Mouse (Mus musculus): Measurements from ENCODE around the gene Sft2d1. TPM values are rescaled to one million over a fixed set of nuclear protein-coding genes. Genes with fewer than 3 reads are reported as not detected.
A peak's percentile ranks its signal among the peaks of the same experiment; 100 is the strongest.

Gene Sft2d1
- polyA plus RNA-seq, 1 experiment from 2014 or later = 173 TPM

- H3K36me3 ChIP-seq = peaks cover 5% of the 10 kb centered on the region; the same call in 1 of the 2 replicates
- H3K9ac ChIP-seq = peak overlapping the region; percentile 75
- H3K4me2 ChIP-seq = peak overlapping the region; percentile 81
- WGBS = 32% methylated on average over 8 of the region's 8 CpGs
- H3K4me1 ChIP-seq (replicated peaks) = peaks cover 26% of the 10 kb centered on the region
- ATAC-seq (ENCODE audit: low FRiP score, low read depth) = no peak
- no peaks in the 10 kb centered on the region for H3K27me3 ChIP-seq
- peak overlapping the region; percentile 87 for H3K4me3 ChIP-seq
- no peaks in the 10 kb centered on the region for H3K9me3 ChIP-seq
- no peak overlapping the region for H3K27ac ChIP-seq (replicated peaks)
Measured at GRCm38 (mm10) chr17:8285056-8285455, 25.8 kb upstream of the Sft2d1 start.

- whole genome bisulfite sequencing = 82% methylated on average over 4 of the region's 4 CpGs
- no peak overlapping the region for H3K4me3 ChIP-seq
- H3K9ac ChIP-seq = no peak overlapping the region
- H3K27ac ChIP-seq (replicated peaks) = no peak overlapping the region
- no peaks in the 10 kb centered on the region for H3K9me3 ChIP-seq
- H3K36me3 ChIP-seq = peaks cover 5% of the 10 kb centered on the region; the same call in 1 of the 2 replicates
- H3K4me1 ChIP-seq (replicated peaks) = peaks cover 26% of the 10 kb centered on the region
- H3K27me3 ChIP-seq = no peaks in the 10 kb centered on the region
- ATAC-seq (ENCODE audit: low FRiP score, low read depth) = no peak
- H3K4me2 ChIP-seq = no peak overlapping the region
Measured at GRCm38 (mm10) chr17:8286987-8287386, 23.9 kb upstream of the Sft2d1 start.

- 98% methylated on average over 3 of the region's 3 CpGs for WGBS
- Histone ChIP-seq H3K36me3 (peaks cover 5% of the 10 kb centered on the region; the same call in 1 of the 2 replicates), H3K9ac (no peak overlapping the region), H3K4me3 (no peak overlapping the region), H3K4me2 (no peak overlapping the region), H3K9me3 (no peaks in the 10 kb centered on the region), H3K27me3 (no peaks in the 10 kb centered on the region), H3K27ac (replicated peaks) (no peak overlapping the region), H3K4me1 (replicated peaks) (peaks cover 9% of the 10 kb centered on the region)
- ATAC-seq (ENCODE audit: low FRiP score, low read depth) = no peak
Measured at GRCm38 (mm10) chr17:8289993-8290679, 20.8 kb upstream of the Sft2d1 start.

GRCm38 (mm10) chr17:8290736-8291135 lies 20.2 kb upstream of the Sft2d1 start:
- Histone ChIP-seq H3K27me3 (no peaks in the 10 kb centered on the region), H3K4me3 (no peak overlapping the region), H3K27ac (replicated peaks) (no peak overlapping the region), H3K4me2 (no peak overlapping the region), H3K4me1 (replicated peaks) (peaks cover 3% of the 10 kb centered on the region; the same call in 1 of the 2 replicates), H3K9me3 (no peaks in the 10 kb centered on the region), H3K9ac (no peak overlapping the region), H3K36me3 (peaks cover 10% of the 10 kb centered on the region; the same call in 1 of the 2 replicates)
- ATAC-seq (ENCODE audit: low FRiP score, low read depth) = no peak

GRCm38 (mm10) chr17:8295825-8296224 lies 15.1 kb upstream of the Sft2d1 start:
- peaks cover 13% of the 10 kb centered on the region for H3K36me3 ChIP-seq
- no peaks in the 10 kb centered on the region for H3K27me3 ChIP-seq
- no peak for ATAC-seq (ENCODE audit: low FRiP score, low read depth)
- no peak overlapping the region for H3K4me3 ChIP-seq
- no peaks in the 10 kb centered on the region for H3K4me1 ChIP-seq (replicated peaks)
- no peak overlapping the region for H3K4me2 ChIP-seq
- H3K9ac ChIP-seq = no peak overlapping the region
- H3K9me3 ChIP-seq = no peaks in the 10 kb centered on the region
- no peak overlapping the region for H3K27ac ChIP-seq (replicated peaks)

- Histone ChIP-seq H3K27ac (replicated peaks) (no peak overlapping the region), H3K4me2 (no peak overlapping the region), H3K27me3 (no peaks in the 10 kb centered on the region), H3K36me3 (peaks cover 13% of the 10 kb centered on the region), H3K9ac (no peak overlapping the region), H3K4me3 (no peak overlapping the region), H3K4me1 (replicated peaks) (no peaks in the 10 kb centered on the region), H3K9me3 (no peaks in the 10 kb centered on the region)
- WGBS = 88% methylated on average over 9 of the region's 9 CpGs
- no peak for ATAC-seq (ENCODE audit: low FRiP score, low read depth)
Measured at GRCm38 (mm10) chr17:8296313-8296844, 14.5 kb upstream of the Sft2d1 start.

GRCm38 (mm10) chr17:8297746-8298145 lies 13.2 kb upstream of the Sft2d1 start:
- H3K4me3 ChIP-seq = no peak overlapping the region
- no peak overlapping the region for H3K9ac ChIP-seq
- no peaks in the 10 kb centered on the region for H3K4me1 ChIP-seq (replicated peaks)
- H3K4me2 ChIP-seq = no peak overlapping the region
- 88% methylated on average over 5 of the region's 5 CpGs for WGBS
- H3K9me3 ChIP-seq = no peaks in the 10 kb centered on the region
- H3K36me3 ChIP-seq = peaks cover 13% of the 10 kb centered on the region
- no peak overlapping the region for H3K27ac ChIP-seq (replicated peaks)
- no peak for ATAC-seq (ENCODE audit: low FRiP score, low read depth)
- no peaks in the 10 kb centered on the region for H3K27me3 ChIP-seq

- Histone ChIP-seq H3K27me3 (no peaks in the 10 kb centered on the region), H3K36me3 (peaks cover 13% of the 10 kb centered on the region), H3K4me3 (no peak overlapping the region), H3K9me3 (no peaks in the 10 kb centered on the region), H3K27ac (replicated peaks) (no peak overlapping the region), H3K9ac (no peak overlapping the region), H3K4me1 (replicated peaks) (no peaks in the 10 kb centered on the region), H3K4me2 (no peak overlapping the region)
- no peak for ATAC-seq (ENCODE audit: low FRiP score, low read depth)
- WGBS = 98% methylated on average over 2 of the region's 2 CpGs
Measured at GRCm38 (mm10) chr17:8298281-8298680, 12.6 kb upstream of the Sft2d1 start.

- no peak overlapping the region for H3K4me2 ChIP-seq
- H3K9me3 ChIP-seq = no peaks in the 10 kb centered on the region
- H3K4me1 ChIP-seq (replicated peaks) = no peaks in the 10 kb centered on the region
- H3K27me3 ChIP-seq = no peaks in the 10 kb centered on the region
- H3K36me3 ChIP-seq = peaks cover 13% of the 10 kb centered on the region
- no peak overlapping the region for H3K27ac ChIP-seq (replicated peaks)
- H3K9ac ChIP-seq = no peak overlapping the region
- no peak for ATAC-seq (ENCODE audit: low FRiP score, low read depth)
- H3K4me3 ChIP-seq = no peak overlapping the region
Measured at GRCm38 (mm10) chr17:8299524-8299923, 11.4 kb upstream of the Sft2d1 start.

- Histone ChIP-seq H3K4me3 (no peak overlapping the region), H3K9ac (no peak overlapping the region), H3K9me3 (no peaks in the 10 kb centered on the region), H3K4me2 (no peak overlapping the region), H3K27me3 (no peaks in the 10 kb centered on the region), H3K27ac (replicated peaks) (no peak overlapping the region), H3K4me1 (replicated peaks) (no peaks in the 10 kb centered on the region), H3K36me3 (peaks cover 8% of the 10 kb centered on the region; the same call in 1 of the 2 replicates)
- 77% methylated on average over 4 of the region's 4 CpGs for WGBS
- ATAC-seq (ENCODE audit: low FRiP score, low read depth) = no peak
Measured at GRCm38 (mm10) chr17:8301515-8301914, 9.4 kb upstream of the Sft2d1 start.

- Histone ChIP-seq H3K9me3 (no peaks in the 10 kb centered on the region), H3K27ac (replicated peaks) (no peak overlapping the region), H3K4me1 (replicated peaks) (no peaks in the 10 kb centered on the region), H3K27me3 (no peaks in the 10 kb centered on the region), H3K4me2 (no peak overlapping the region), H3K9ac (no peak overlapping the region), H3K36me3 (peaks cover 5% of the 10 kb centered on the region; the same call in 1 of the 2 replicates), H3K4me3 (no peak overlapping the region)
- no peak for ATAC-seq (ENCODE audit: low FRiP score, low read depth)
- 72% methylated on average over 7 of the region's 7 CpGs for WGBS
Measured at GRCm38 (mm10) chr17:8302772-8303438, 8.0 kb upstream of the Sft2d1 start.

GRCm38 (mm10) chr17:8303671-8304070 lies 7.2 kb upstream of the Sft2d1 start:
- 66% methylated on average over 5 of the region's 5 CpGs for WGBS
- H3K9me3 ChIP-seq = no peaks in the 10 kb centered on the region
- no peak overlapping the region for H3K27ac ChIP-seq (replicated peaks)
- no peak for ATAC-seq (ENCODE audit: low FRiP score, low read depth)
- H3K4me1 ChIP-seq (replicated peaks) = no peaks in the 10 kb centered on the region
- no peak overlapping the region for H3K4me3 ChIP-seq
- no peak overlapping the region for H3K4me2 ChIP-seq
- H3K27me3 ChIP-seq = no peaks in the 10 kb centered on the region
- no peak overlapping the region for H3K9ac ChIP-seq
- no peaks in the 10 kb centered on the region for H3K36me3 ChIP-seq

Measured in hindbrain, embryonic 15.5 days (tissue).